Mouse (Mus musculus) mouse embryonic stem cell (cell line): ENCODE data around the gene Tmem171.

Experiments used
- in situ Hi-C, 2 experiments: fragments of 300-500 bp; cut with MboI; formaldehyde crosslinking; loops; 1 replicate in 1 of 2; 3 replicates in 1 of 2; pipeline ENCODE4 v1.14.3; 2019 to 2020; ENCODE audit warnings: low sequenced_read_pairs in 2 of 2, low pct_unique_long_range_greater_than_20kb in 1 of 2, mixed read lengths in 1 of 2; ENCODE audit not compliant: unreplicated experiment in 1 of 2

Tmem171 gene

DNA sequence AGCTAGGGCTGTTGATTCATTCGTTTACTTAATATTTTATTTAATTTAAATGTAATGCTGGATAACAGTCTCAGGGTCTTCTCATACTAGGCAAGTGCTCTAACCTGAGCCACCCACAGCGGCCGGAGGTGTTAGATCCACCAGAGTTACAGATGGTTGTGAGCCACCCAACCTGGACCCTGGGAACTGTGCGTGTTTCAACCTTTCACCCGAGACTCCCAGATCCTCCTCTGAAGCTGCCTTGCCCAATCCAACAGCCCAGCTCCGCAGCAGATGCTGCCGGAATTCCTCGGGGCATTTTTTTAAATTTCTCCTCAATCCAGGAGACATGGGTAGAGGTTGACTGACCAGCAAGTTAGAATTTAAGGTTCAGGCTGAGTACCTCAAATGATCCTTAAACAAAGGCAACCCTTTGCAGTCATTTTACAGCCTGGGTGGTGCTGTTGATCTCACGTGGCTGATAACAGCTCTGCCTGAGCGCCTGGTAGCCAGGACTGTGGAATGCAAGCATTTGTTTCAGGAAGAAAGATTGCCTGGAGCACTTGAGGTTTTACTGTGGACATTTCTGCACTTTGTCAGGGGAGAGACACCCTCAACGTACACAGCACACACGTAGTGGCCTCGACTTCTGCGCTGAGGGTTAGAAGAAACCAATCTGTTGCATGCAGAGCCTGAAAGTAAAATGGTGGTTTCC, 4.6 kb upstream of the Tmem171 start:
- in situ Hi-C loops: no loop called here

- in situ Hi-C loops: no loop called here
Measured at GRCm38 (mm10) chr13:98696716-98697115, 2.1 kb upstream of the Tmem171 start.

- in situ Hi-C loops: no loop called here
Measured at GRCm38 (mm10) chr13:98695546-98695945, 912 bp upstream of the Tmem171 start.

- in situ Hi-C loops: no loop called here
Measured at GRCm38 (mm10) chr13:98693316-98693715, 1.3 kb downstream of the Tmem171 start.

DNA sequence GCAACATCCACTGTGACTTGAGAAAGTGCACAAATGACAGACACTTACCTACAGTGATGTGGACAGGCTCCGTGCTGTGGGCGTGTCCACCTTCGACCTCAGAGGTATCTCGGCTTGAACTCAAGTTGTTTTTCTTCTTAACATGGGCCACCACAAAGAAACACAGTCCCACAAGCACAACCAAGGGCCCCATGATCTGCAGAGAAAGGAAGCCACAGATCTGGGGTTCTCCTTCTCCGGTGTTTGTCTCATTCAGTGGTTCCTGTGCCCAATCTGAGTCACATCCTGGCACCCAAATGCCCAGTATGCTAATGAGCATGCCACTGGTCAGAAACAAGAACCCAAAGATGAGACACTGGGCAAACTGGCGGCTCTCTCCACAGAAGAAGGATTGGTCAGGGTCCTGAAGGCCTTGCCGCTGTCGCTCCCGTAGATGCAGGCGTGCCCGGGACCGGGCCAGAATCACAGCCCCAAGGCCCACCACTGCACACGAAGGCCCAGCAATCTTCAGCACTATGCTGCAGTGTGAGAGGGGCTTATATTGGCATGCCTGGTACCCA, 2.6 kb downstream of the Tmem171 start:
- in situ Hi-C loops: no loop called here

- in situ Hi-C loops: no loop called here
Measured at GRCm38 (mm10) chr13:98690886-98691285, 3.7 kb downstream of the Tmem171 start.

DNA sequence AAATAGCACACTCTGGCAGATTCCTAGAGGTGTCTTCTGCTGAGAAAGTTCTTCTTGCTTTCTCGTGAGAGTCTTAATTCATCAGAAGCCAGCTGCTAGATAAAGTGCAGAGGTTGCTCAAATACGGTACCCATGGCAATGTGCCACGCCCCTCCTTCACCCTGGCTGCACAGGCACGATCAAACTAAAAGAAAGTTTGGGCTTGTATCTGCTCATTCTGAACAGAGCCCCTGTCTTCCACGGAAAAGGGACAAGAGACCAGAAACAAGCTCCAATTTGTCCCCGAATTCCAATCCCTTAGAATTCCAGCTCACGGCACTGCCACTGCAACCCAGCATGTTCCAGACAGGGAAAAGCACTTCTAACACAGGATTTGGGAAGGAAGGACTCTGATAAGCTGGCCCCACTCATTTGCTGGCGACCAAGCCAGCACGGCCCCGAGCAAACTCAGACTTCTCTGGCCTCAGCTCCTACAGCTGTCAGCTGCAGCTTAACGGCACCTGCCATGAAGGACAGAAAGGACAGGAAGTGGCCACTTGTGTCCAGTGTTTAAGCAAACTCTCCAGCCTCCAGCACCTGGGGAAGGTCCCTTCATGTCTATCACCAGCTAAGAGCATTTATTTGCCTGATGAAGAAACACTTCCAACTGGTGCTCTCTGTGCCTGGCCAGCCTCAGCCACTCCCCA, 4.9 kb downstream of the Tmem171 start:
- in situ Hi-C loops: no loop called here

- in situ Hi-C loops: no loop called here
Measured at GRCm38 (mm10) chr13:98687931-98688330, 6.7 kb downstream of the Tmem171 start.

GRCm38 (mm10) chr13:98684144-98684900, 10.3 kb downstream of the Tmem171 start:
- in situ Hi-C loops: no loop called here

DNA sequence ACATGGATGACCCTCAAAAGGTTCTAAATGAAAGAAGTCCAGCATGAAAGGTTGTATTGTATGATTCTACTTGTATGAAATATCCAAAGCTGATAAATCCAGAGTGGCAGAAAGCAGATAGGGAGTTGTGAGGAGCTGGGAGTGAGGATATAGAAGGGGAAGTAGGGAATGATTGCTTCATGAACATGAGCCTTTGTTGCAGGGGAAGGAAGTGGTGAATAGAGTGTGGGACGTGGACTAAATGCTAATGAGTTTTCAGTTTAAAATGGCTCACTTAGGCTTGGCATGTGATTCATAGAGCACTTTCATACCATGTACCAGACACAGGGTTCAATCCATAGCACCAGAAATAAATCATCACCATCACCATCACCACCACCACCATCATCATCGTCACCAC, 11.2 kb downstream of the Tmem171 start:
- in situ Hi-C loops: no loop called here

- in situ Hi-C loops: no loop called here
Measured at GRCm38 (mm10) chr13:98680470-98681060, 14.1 kb downstream of the Tmem171 start.

GRCm38 (mm10) chr13:98679631-98680041, 15.0 kb downstream of the Tmem171 start:
- in situ Hi-C loops: no loop called here

DNA sequence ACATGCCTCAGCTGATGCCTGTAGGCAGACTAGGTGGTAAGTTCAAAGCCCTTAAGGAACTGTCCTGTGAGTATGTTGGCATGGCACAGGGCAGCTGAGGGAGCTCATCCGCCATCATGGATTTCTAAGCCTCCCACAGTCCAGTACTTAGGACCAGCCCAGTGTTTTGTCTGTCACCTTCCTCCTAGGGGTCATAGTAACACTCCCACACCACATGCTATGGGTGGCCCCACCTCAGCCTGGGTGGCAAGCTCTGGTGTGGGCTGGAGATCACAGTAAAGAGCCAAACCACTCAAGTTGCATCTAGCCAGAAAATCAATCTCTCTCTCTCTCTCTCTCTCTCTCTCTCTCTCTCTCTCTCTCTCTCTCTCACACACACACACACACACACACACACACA, 15.4 kb downstream of the Tmem171 start:
- in situ Hi-C loops: no loop called here

GRCm38 (mm10) chr13:98673922-98674321, 20.7 kb downstream of the Tmem171 start:
- in situ Hi-C loops: no loop called here

DNA sequence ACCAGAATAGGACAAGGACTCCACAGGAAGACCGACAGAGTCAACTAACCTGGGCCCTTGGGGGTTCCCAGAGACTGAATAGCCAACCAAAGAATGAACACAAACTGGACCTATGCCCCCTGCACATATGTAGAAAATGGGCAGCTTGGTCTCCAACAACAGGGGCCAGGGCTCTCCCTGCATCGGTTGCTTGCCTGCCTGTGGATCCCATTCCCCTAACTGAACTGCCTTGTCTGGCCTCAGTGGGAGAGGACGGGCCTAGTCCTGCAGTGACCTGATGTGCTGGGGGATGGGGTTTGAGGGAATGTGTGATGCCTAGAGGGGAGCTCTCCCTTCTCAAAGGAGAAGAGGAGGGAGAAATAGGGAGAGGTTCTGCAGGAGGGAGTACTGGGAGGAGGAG, 25.3 kb downstream of the Tmem171 start:
- in situ Hi-C loops: no loop called here

DNA sequence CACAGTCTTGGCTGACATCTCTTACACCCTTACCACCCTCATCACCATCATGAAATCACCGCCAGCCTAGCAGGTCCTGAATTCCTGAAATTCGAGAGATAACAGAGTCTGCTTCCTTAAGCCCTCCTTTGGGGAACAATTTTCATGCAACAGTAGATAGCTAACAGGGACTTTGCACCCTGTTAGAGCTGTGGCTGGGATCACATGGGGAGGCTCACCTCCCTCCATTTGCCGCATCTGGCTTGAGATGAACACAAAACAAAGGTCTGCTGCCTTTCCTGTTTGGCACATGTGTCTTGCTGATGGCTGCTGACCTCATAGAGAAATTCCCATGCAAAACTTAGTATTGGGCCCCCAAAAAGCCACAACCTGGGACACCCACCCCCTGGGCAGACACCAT, 27.3 kb downstream of the Tmem171 start:
- in situ Hi-C loops: no loop called here

GRCm38 (mm10) chr13:98665240-98665639, 29.4 kb downstream of the Tmem171 start:
- in situ Hi-C loops: no loop called here

- in situ Hi-C loops: no loop called here
Measured at GRCm38 (mm10) chr13:98662173-98662675, 32.4 kb downstream of the Tmem171 start.

DNA sequence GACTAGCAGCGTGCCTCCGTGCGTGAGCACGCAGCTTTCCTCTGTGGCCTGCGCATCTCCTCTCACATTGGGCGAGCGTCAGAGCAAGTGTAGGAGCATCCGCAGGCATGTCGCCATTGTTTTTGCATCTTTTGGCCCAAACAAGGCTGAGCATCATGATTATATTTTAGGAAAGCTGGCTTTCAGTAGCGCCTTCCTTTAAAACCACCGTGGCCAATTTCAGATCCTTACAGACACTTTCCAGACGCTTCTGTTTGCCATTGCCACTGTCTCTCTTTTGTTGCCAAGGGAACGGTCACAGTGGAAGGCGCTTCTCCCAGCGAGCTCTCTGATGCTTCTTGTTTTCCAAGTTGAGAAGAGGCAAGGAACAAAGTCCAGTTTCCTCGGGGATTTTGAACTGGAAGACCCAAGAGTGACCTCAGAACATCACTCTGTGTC, 38.6 kb downstream of the Tmem171 start:
- in situ Hi-C loops: no loop called here
